Comparison of ENCODE assay signal across 26 mouse cellular contexts in genomic region chr13:109707154-109707553, GRCm38 (mm10).
"Had no signal": no experiment of that assay in that cellular context is flagged by ENCODE, and none has a peak within 500 bp of the region (broad histone marks: within the 10 kb centered on the region; RNA-seq: fewer than 3 reads in every experiment).

No protein-coding gene starts in this region.

- H3K9me3 ChIP-seq: kidney, embryonic 15.5 days; limb, embryonic 12.5 days; limb, embryonic 15.5 days; megakaryocyte, embryonic 14.5 days; neural tube, embryonic 12.5 days; neural tube, embryonic 15.5 days had no signal

- DNase-seq: kidney, adult 11 months; kidney, adult 8-10 months; kidney, postnatal 10 days; kidney, postnatal 36 days; layer of hippocampus, postnatal 36 days; left cerebral cortex, postnatal 4 days; liver, postnatal 0 days; lung, embryonic 14.5 days; right cerebral cortex, adult 18-20 months; right cerebral cortex, postnatal 14 days; right cerebral cortex, postnatal 4 days; thymus, adult 2 months; thymus, postnatal 14 days; thymus, postnatal 4 days had no signal

- ATAC-seq: liver, postnatal 0 days; lung, postnatal 0 days had no signal

- H3K4me3 ChIP-seq: kidney, embryonic 15.5 days; left cerebral cortex, adult 2 months; limb, embryonic 12.5 days; limb, embryonic 15.5 days; megakaryocyte, embryonic 14.5 days; neural tube, embryonic 12.5 days; neural tube, embryonic 15.5 days had no signal

- H3K27ac ChIP-seq: kidney, embryonic 15.5 days; left cerebral cortex, adult 2 months; limb, embryonic 12.5 days; limb, embryonic 15.5 days; liver, embryonic 14.5 days; macrophage; neural tube, embryonic 12.5 days; neural tube, embryonic 15.5 days; stomach, postnatal 0 days had no signal

- H3K27me3 ChIP-seq: kidney, embryonic 15.5 days; limb, embryonic 12.5 days; limb, embryonic 15.5 days; megakaryocyte, embryonic 14.5 days; neural tube, embryonic 12.5 days; neural tube, embryonic 15.5 days had no signal

- H3K4me1 ChIP-seq: kidney, embryonic 15.5 days; limb, embryonic 12.5 days; limb, embryonic 15.5 days; neural tube, embryonic 12.5 days had no signal

- H3K4me2 ChIP-seq: kidney, embryonic 15.5 days; limb, embryonic 12.5 days; limb, embryonic 15.5 days; liver, embryonic 11.5 days; lung, embryonic 14.5 days; neural tube, embryonic 12.5 days; neural tube, embryonic 15.5 days had no signal

- H3K36me3 ChIP-seq: kidney, embryonic 15.5 days; limb, embryonic 12.5 days; limb, embryonic 15.5 days; neural tube, embryonic 12.5 days; neural tube, embryonic 15.5 days had no signal

- H3K9ac ChIP-seq: kidney, embryonic 15.5 days; limb, embryonic 12.5 days; limb, embryonic 15.5 days; liver, embryonic 14.5 days; liver, postnatal 0 days; lung, embryonic 14.5 days; neural tube, embryonic 12.5 days; neural tube, embryonic 15.5 days had no signal
